Mouse (Mus musculus) lung, adult 2 months (tissue): ENCODE data around the gene Slc4a4.

Experiments
- CTCF ChIP-seq: fragments of 200-500 bp; IDR thresholded peaks from 2 replicates; pipeline ENCODE4 v1.5.1; 2011; ENCODE audit warnings: mild to moderate bottlenecking, low read length, control low read depth; ENCODE audit not compliant: insufficient read depth
- POLR2A ChIP-seq: fragments of 200-500 bp; IDR thresholded peaks from 2 replicates; pipeline ENCODE4 v1.6.1; 2011; ENCODE audit warnings: low read depth, mild to moderate bottlenecking, control low read depth, low read length, borderline replicate concordance; ENCODE audit errors: extremely low read depth

GRCm38 (mm10) chr5:89277616-89278015 lies 391.0 kb downstream of the Slc4a4 start:
- no peak for TF ChIP-seq CTCF
- no peak for TF ChIP-seq POLR2A
